Mouse (Mus musculus) forebrain, embryonic 15.5 days (tissue): ENCODE measurements around the gene Trpc5. TPM values are rescaled to one million over a fixed set of nuclear protein-coding genes. Genes with fewer than 3 reads are reported as not detected.

Source experiments
- ATAC-seq: fragments of 200-750 bp; cut with Nextera tagmentation; replicated peaks from 2 replicates; pipeline ENCODE4 v1.8.0; 2017; ENCODE audit warnings: mild to moderate bottlenecking, moderate TSS enrichment, moderate library complexity
- H3K27ac ChIP-seq: fragments of 300-500 bp; sonication (generic); replicated peaks from 2 replicates; pipeline ENCODE4 v1.5.1; 2015; ENCODE audit warnings: mild to moderate bottlenecking, inconsistent platforms
- H3K27me3 ChIP-seq: fragments of 300-500 bp; sonication (generic); 2 replicates; pipeline ENCODE4 v1.6.1; 2015; ENCODE audit warnings: inconsistent platforms
- H3K36me3 ChIP-seq: fragments of 300-500 bp; sonication (generic); 2 replicates; pipeline ENCODE4 v1.6.1; 2015; ENCODE audit warnings: mild to moderate bottlenecking, inconsistent platforms
- H3K4me1 ChIP-seq: fragments of 300-500 bp; sonication (generic); 2 replicates; pipeline ENCODE4 v1.6.1; 2015; ENCODE audit warnings: inconsistent platforms
- H3K4me2 ChIP-seq: fragments of 300-500 bp; sonication (generic); replicated peaks from 2 replicates; pipeline ENCODE4 v1.6.1; 2015; ENCODE audit warnings: mild to moderate bottlenecking, inconsistent platforms
- H3K4me3 ChIP-seq: fragments of 300-500 bp; sonication (generic); 2 replicates; pipeline ENCODE4 v1.5.1; 2015; ENCODE audit warnings: mild to moderate bottlenecking, inconsistent platforms
- H3K9ac ChIP-seq: fragments of 300-500 bp; sonication (generic); replicated peaks from 2 replicates; pipeline ENCODE4 v1.6.1; 2015; ENCODE audit warnings: mild to moderate bottlenecking, inconsistent platforms
- H3K9me3 ChIP-seq: fragments of 300-500 bp; sonication (generic); 2 replicates; pipeline ENCODE4 v1.6.1; 2016; ENCODE audit warnings: inconsistent platforms
- WGBS: fragments of 180-500 bp; shearing (Covaris S2); methylation state at CpG from one replicate; pipeline ENCODE4 v1.1.7; 2015; ENCODE audit warnings: mixed read lengths; 5-methylcytosine and 5-hydroxymethylcytosine counted together
- polyA plus RNA-seq: library from polyadenylated mRNA; unstranded; fragments of >200 nt; fragmentation: Nextera tagmentation; extraction: Ambion mirVana; gene quantifications from 2 replicates; pipeline ENCODE4 v1.2.1, GENCODE M21; 2015

Gene Trpc5
- polyA plus RNA-seq, 1 experiment from 2014 or later = 1.0 TPM

GRCm38 (mm10) chrX:144523239-144523638, 164.7 kb downstream of the Trpc5 start:
- WGBS = 86% methylated on average over 5 of the region's 5 CpGs
- no peak overlapping the region for H3K4me3 ChIP-seq
- no peaks in the 10 kb centered on the region for H3K36me3 ChIP-seq
- H3K4me1 ChIP-seq = no peaks in the 10 kb centered on the region
- H3K27ac ChIP-seq = no peak overlapping the region
- no peaks in the 10 kb centered on the region for H3K9me3 ChIP-seq
- H3K9ac ChIP-seq = no peak overlapping the region
- H3K4me2 ChIP-seq = no peak overlapping the region
- no peaks in the 10 kb centered on the region for H3K27me3 ChIP-seq
- no peak for ATAC-seq

GRCm38 (mm10) chrX:144491394-144491793, 196.6 kb downstream of the Trpc5 start:
- H3K9me3 ChIP-seq = no peaks in the 10 kb centered on the region
- 79% methylated on average over 1 of the region's 1 CpGs for WGBS
- no peak overlapping the region for H3K27ac ChIP-seq
- ATAC-seq = no peak
- H3K36me3 ChIP-seq = no peaks in the 10 kb centered on the region
- H3K27me3 ChIP-seq = no peaks in the 10 kb centered on the region
- H3K4me2 ChIP-seq = no peak overlapping the region
- no peak overlapping the region for H3K4me3 ChIP-seq
- no peak overlapping the region for H3K9ac ChIP-seq
- no peaks in the 10 kb centered on the region for H3K4me1 ChIP-seq

- Histone ChIP-seq H3K4me3 (no peak overlapping the region), H3K27me3 (no peaks in the 10 kb centered on the region), H3K4me1 (no peaks in the 10 kb centered on the region), H3K4me2 (no peak overlapping the region), H3K9ac (no peak overlapping the region), H3K27ac (no peak overlapping the region), H3K36me3 (no peaks in the 10 kb centered on the region), H3K9me3 (no peaks in the 10 kb centered on the region)
- 55% methylated on average over 2 of the region's 2 CpGs for WGBS
- no peak for ATAC-seq
Measured at GRCm38 (mm10) chrX:144464416-144464815, 223.6 kb downstream of the Trpc5 start.

GRCm38 (mm10) chrX:144456281-144456680, 231.7 kb downstream of the Trpc5 start, which contains the start of gene Trpc5os:
Gene Trpc5os (plus strand): TSS chrX:144456581.
- no peak within 1 kb of the TSS for H3K4me2 ChIP-seq
- no peaks in the 10 kb centered on the region for H3K4me1 ChIP-seq
- no peaks in the 10 kb centered on the region for H3K36me3 ChIP-seq
- no peak within 1 kb of the TSS for H3K27ac ChIP-seq
- no peaks in the 10 kb centered on the region for H3K9me3 ChIP-seq
- H3K4me3 ChIP-seq = no peak within 1 kb of the TSS
- 94% methylated on average over 5 of the region's 5 CpGs for WGBS
- ATAC-seq = no peak
- no peak within 1 kb of the TSS for H3K9ac ChIP-seq
- H3K27me3 ChIP-seq = no peaks in the 10 kb centered on the region

GRCm38 (mm10) chrX:144423848-144424247, 264.1 kb downstream of the Trpc5 start:
- H3K27ac ChIP-seq = no peak overlapping the region
- ATAC-seq = no peak
- 72% methylated on average over 3 of the region's 3 CpGs for WGBS

GRCm38 (mm10) chrX:144421091-144421490, 266.9 kb downstream of the Trpc5 start:
- H3K4me2 ChIP-seq = no peak overlapping the region
- ATAC-seq = no peak
- H3K27me3 ChIP-seq = no peaks in the 10 kb centered on the region
- 90% methylated on average over 1 of the region's 1 CpGs for WGBS
- H3K9ac ChIP-seq = no peak overlapping the region
- H3K4me1 ChIP-seq = no peaks in the 10 kb centered on the region
- no peaks in the 10 kb centered on the region for H3K36me3 ChIP-seq
- no peaks in the 10 kb centered on the region for H3K9me3 ChIP-seq
- H3K4me3 ChIP-seq = no peak overlapping the region
- H3K27ac ChIP-seq = no peak overlapping the region

More at GRCm38 (mm10) chrX:144423848-144424247, 264.1 kb downstream of the Trpc5 start:
- H3K4me1 ChIP-seq = no peaks in the 10 kb centered on the region
- H3K9me3 ChIP-seq = no peaks in the 10 kb centered on the region
- no peaks in the 10 kb centered on the region for H3K27me3 ChIP-seq
- no peak overlapping the region for H3K4me3 ChIP-seq
- H3K9ac ChIP-seq = no peak overlapping the region
- H3K4me2 ChIP-seq = no peak overlapping the region
- no peaks in the 10 kb centered on the region for H3K36me3 ChIP-seq

GRCm38 (mm10) chrX:144420259-144420658, 267.7 kb downstream of the Trpc5 start:
- H3K4me1 ChIP-seq = no peaks in the 10 kb centered on the region
- H3K4me3 ChIP-seq = no peak overlapping the region
- no peaks in the 10 kb centered on the region for H3K36me3 ChIP-seq
- ATAC-seq = no peak
- H3K9ac ChIP-seq = no peak overlapping the region
- WGBS = 45% methylated on average over 1 of the region's 1 CpGs
- no peak overlapping the region for H3K4me2 ChIP-seq
- no peak overlapping the region for H3K27ac ChIP-seq
- H3K9me3 ChIP-seq = no peaks in the 10 kb centered on the region
- no peaks in the 10 kb centered on the region for H3K27me3 ChIP-seq

- H3K27me3 ChIP-seq = no peaks in the 10 kb centered on the region
- H3K27ac ChIP-seq = no peak overlapping the region
- no peak for ATAC-seq
- no peak overlapping the region for H3K4me3 ChIP-seq
- H3K4me1 ChIP-seq = no peaks in the 10 kb centered on the region
- H3K36me3 ChIP-seq = no peaks in the 10 kb centered on the region
- no peak overlapping the region for H3K4me2 ChIP-seq
- WGBS = 83% methylated on average over 5 of the region's 5 CpGs
- no peaks in the 10 kb centered on the region for H3K9me3 ChIP-seq
- H3K9ac ChIP-seq = no peak overlapping the region
Measured at GRCm38 (mm10) chrX:144408036-144408435, 279.9 kb downstream of the Trpc5 start.

- H3K4me2 ChIP-seq = no peak overlapping the region
- WGBS = 29% methylated on average over 7 of the region's 7 CpGs
- no peak overlapping the region for H3K4me3 ChIP-seq
- H3K9me3 ChIP-seq = no peaks in the 10 kb centered on the region
- H3K4me1 ChIP-seq = no peaks in the 10 kb centered on the region
- peak; percentile 82 for ATAC-seq
- H3K9ac ChIP-seq = no peak overlapping the region
- no peak overlapping the region for H3K27ac ChIP-seq
- H3K36me3 ChIP-seq = no peaks in the 10 kb centered on the region
- H3K27me3 ChIP-seq = no peaks in the 10 kb centered on the region
Measured at GRCm38 (mm10) chrX:144403526-144403925, 284.5 kb downstream of the Trpc5 start.

GRCm38 (mm10) chrX:144374196-144374595, 313.8 kb downstream of the Trpc5 start:
- Histone ChIP-seq H3K4me1 (no peaks in the 10 kb centered on the region), H3K9me3 (no peaks in the 10 kb centered on the region), H3K4me2 (no peak overlapping the region), H3K9ac (no peak overlapping the region), H3K4me3 (no peak overlapping the region), H3K27me3 (no peaks in the 10 kb centered on the region), H3K36me3 (no peaks in the 10 kb centered on the region), H3K27ac (no peak overlapping the region)
- no peak for ATAC-seq
- WGBS = 67% methylated on average over 2 of the region's 2 CpGs

- ATAC-seq = no peak
Measured at GRCm38 (mm10) chrX:144338355-144338754, 349.6 kb downstream of the Trpc5 start.

GRCm38 (mm10) chrX:144337938-144338337, 350.0 kb downstream of the Trpc5 start:
- no peak for ATAC-seq
- Histone ChIP-seq H3K4me3 (no peak overlapping the region), H3K4me1 (no peaks in the 10 kb centered on the region), H3K4me2 (no peak overlapping the region), H3K27ac (no peak overlapping the region), H3K9ac (no peak overlapping the region), H3K9me3 (no peaks in the 10 kb centered on the region), H3K36me3 (no peaks in the 10 kb centered on the region), H3K27me3 (no peaks in the 10 kb centered on the region)

More at GRCm38 (mm10) chrX:144338355-144338754, 349.6 kb downstream of the Trpc5 start:
- H3K4me1 ChIP-seq = no peaks in the 10 kb centered on the region
- H3K36me3 ChIP-seq = no peaks in the 10 kb centered on the region
- no peaks in the 10 kb centered on the region for H3K27me3 ChIP-seq
- H3K9me3 ChIP-seq = no peaks in the 10 kb centered on the region
- H3K9ac ChIP-seq = no peak overlapping the region
- H3K27ac ChIP-seq = no peak overlapping the region
- no peak overlapping the region for H3K4me2 ChIP-seq
- no peak overlapping the region for H3K4me3 ChIP-seq

GRCm38 (mm10) chrX:144335332-144336015, 352.5 kb downstream of the Trpc5 start:
- Histone ChIP-seq H3K9me3 (no peaks in the 10 kb centered on the region), H3K36me3 (no peaks in the 10 kb centered on the region), H3K27me3 (no peaks in the 10 kb centered on the region), H3K9ac (no peak overlapping the region), H3K27ac (no peak overlapping the region), H3K4me1 (no peaks in the 10 kb centered on the region), H3K4me3 (no peak overlapping the region), H3K4me2 (no peak overlapping the region)
- WGBS = 40% methylated on average over 8 of the region's 8 CpGs
- no peak for ATAC-seq
